In genomic region chr6:126350476-126350875, GRCm38 (mm10) we compare ENCODE assay signal across 15 mouse cellular contexts.
A peak's percentile ranks its signal among the peaks of the same experiment; 100 is the strongest.
DNase-seq lines count a peak whose midpoint lies in the region; TF ChIP-seq lines count a peak whose summit lies in the region.
"Had no signal": no experiment of that assay in that cellular context is flagged by ENCODE, and none has a peak within 500 bp of the region (broad histone marks: within the 10 kb centered on the region; RNA-seq: fewer than 3 reads in every experiment).

No protein-coding gene starts in this region.

- no peaks in the 10 kb centered on the region for H3K27me3 ChIP-seq in kidney, adult 2 months (replicated peaks; ENCODE audit: control insufficient read depth, insufficient read depth, low read length)
- H3K27me3 ChIP-seq: embryonic facial prominence, embryonic 13.5 days; embryonic facial prominence, embryonic 15.5 days; forebrain, embryonic 13.5 days had no signal

- H3K4me3 ChIP-seq in kidney, adult 2 months (ENCODE audit: insufficient read depth, low read depth, low read length) = no peak overlapping the region
- H3K4me3 ChIP-seq: embryonic facial prominence, embryonic 13.5 days; embryonic facial prominence, embryonic 15.5 days; erythroblast, embryonic 14.5 days; forebrain, embryonic 10.5 days; forebrain, embryonic 13.5 days had no signal

- WGBS in kidney, adult 2 months = 65% methylated on average over 2 of the region's 2 CpGs

- H3K4me1 ChIP-seq in kidney, adult 2 months (ENCODE audit: control insufficient read depth, insufficient read depth, low read length) = no peaks in the 10 kb centered on the region
- H3K4me1 ChIP-seq: forebrain, embryonic 10.5 days had no signal

- peak; percentile 55 to 61 for DNase-seq in cerebellum, postnatal 14 days
- DNase-seq in cerebellum, adult 8-10 months = no peak
- DNase-seq in kidney, adult 2 months = peak; percentile 3
- DNase-seq in kidney, postnatal 4 days = no peak
- peak; percentile 9 for DNase-seq in kidney, postnatal 14 days
- no peak for DNase-seq in kidney, postnatal 36 days
- DNase-seq: adrenal gland, adult 2 months; adrenal gland, postnatal 10 days; adrenal gland, postnatal 25 days; embryo, embryonic 11 days had no signal

- TF ChIP-seq POLR2A in kidney, adult 2 months (IDR thresholded peaks at IDR 0.05; ENCODE audit: low read depth, low read length) = no peak

- H3K27ac ChIP-seq in kidney, adult 2 months (ENCODE audit: insufficient read depth, low read depth, low read length) = no peak overlapping the region
- H3K27ac ChIP-seq: embryonic facial prominence, embryonic 13.5 days; embryonic facial prominence, embryonic 15.5 days; forebrain, embryonic 10.5 days; forebrain, embryonic 13.5 days had no signal

- H3K36me3 ChIP-seq in kidney, adult 2 months (ENCODE audit: control insufficient read depth, insufficient read depth, low read length) = no peaks in the 10 kb centered on the region
- H3K36me3 ChIP-seq: embryonic facial prominence, embryonic 13.5 days; embryonic facial prominence, embryonic 15.5 days; forebrain, embryonic 10.5 days had no signal

- TF ChIP-seq CTCF in kidney, adult 2 months (conservative IDR thresholded peaks at IDR 0.05; ENCODE audit: insufficient read depth, insufficient read length, low read depth, low read length) = no peak

Comparison
In these comparisons a context has a peak if more than half of its experiments do, and no peak if none do; other contexts are left out.
1. DNase-seq: peak in cerebellum, postnatal 14 days (2 of 2), kidney, adult 2 months (single experiment) and kidney, postnatal 14 days (single experiment); none in cerebellum, adult 8-10 months (single experiment), kidney, postnatal 4 days (0 of 2) and kidney, postnatal 36 days (0 of 2).